Mouse (Mus musculus) v-Abl transformed pro-B cells (cell line): ENCODE results near the gene Cd36.
"Not testable (repeated sequence)": the region's sequence is repeated elsewhere in the genome, so short reads cannot be mapped to it uniquely, and the experiment has no call there.

ENCODE experiments used
- in situ Hi-C, 2 experiments: fragments of 400-800 bp; cut with MboI; formaldehyde crosslinking; loops; one replicate each; pipeline ENCODE4 v1.15.1; 2025; ENCODE audit not compliant: unreplicated experiment in 2 of 2

Cd36 gene

GRCm38 (mm10) chr5:17888598-17888997 lies at the start of gene Cd36:
TSS of gene Cd36 (minus strand) at chr5:17888801.
- in situ Hi-C loops = no loop called here

- in situ Hi-C loops = no loop called here
Observed at GRCm38 (mm10) chr5:17934501-17934900, 45.9 kb upstream of the Cd36 start.

- in situ Hi-C loops = not testable (repeated sequence)
Observed at GRCm38 (mm10) chr5:17931588-17931987, 43.0 kb upstream of the Cd36 start.

- in situ Hi-C loops = no loop called here
Observed at GRCm38 (mm10) chr5:17929006-17929567, 40.5 kb upstream of the Cd36 start.

GRCm38 (mm10) chr5:17928471-17928870 lies 39.9 kb upstream of the Cd36 start:
- in situ Hi-C loops = no loop called here

GRCm38 (mm10) chr5:17924085-17924518 lies 35.5 kb upstream of the Cd36 start:
- in situ Hi-C loops = no loop called here

GRCm38 (mm10) chr5:17923648-17924047 lies 35.0 kb upstream of the Cd36 start:
- in situ Hi-C loops = no loop called here

- in situ Hi-C loops = no loop called here
Observed at GRCm38 (mm10) chr5:17918966-17919365, 30.4 kb upstream of the Cd36 start.

- in situ Hi-C loops = no loop called here
Observed at GRCm38 (mm10) chr5:17904766-17905165, 16.2 kb upstream of the Cd36 start.

- in situ Hi-C loops = no loop called here
Observed at GRCm38 (mm10) chr5:17898948-17899347, 10.3 kb upstream of the Cd36 start.

GRCm38 (mm10) chr5:17897641-17898040 lies 9.0 kb upstream of the Cd36 start:
- in situ Hi-C loops = not testable (repeated sequence)

GRCm38 (mm10) chr5:17893577-17894172 lies 5.1 kb upstream of the Cd36 start:
- in situ Hi-C loops = no loop called here

- in situ Hi-C loops = no loop called here
Observed at GRCm38 (mm10) chr5:17889291-17889690, 690 bp upstream of the Cd36 start.

- in situ Hi-C loops = no loop called here
Observed at GRCm38 (mm10) chr5:17886377-17886776, 2.2 kb downstream of the Cd36 start.

- in situ Hi-C loops = no loop called here
Observed at GRCm38 (mm10) chr5:17883357-17883875, 5.2 kb downstream of the Cd36 start.

- in situ Hi-C loops = no loop called here
Observed at GRCm38 (mm10) chr5:17881542-17881896, 7.1 kb downstream of the Cd36 start.

GRCm38 (mm10) chr5:17880799-17881541 lies 7.6 kb downstream of the Cd36 start:
- in situ Hi-C loops = no loop called here

- in situ Hi-C loops = no loop called here
Observed at GRCm38 (mm10) chr5:17879924-17880323, 8.7 kb downstream of the Cd36 start.

- in situ Hi-C loops = no loop called here
Observed at GRCm38 (mm10) chr5:17877044-17877443, 11.6 kb downstream of the Cd36 start.

- in situ Hi-C loops = no loop called here
Observed at GRCm38 (mm10) chr5:17876637-17877036, 12.0 kb downstream of the Cd36 start.

GRCm38 (mm10) chr5:17874335-17874734 lies 14.3 kb downstream of the Cd36 start:
- in situ Hi-C loops = no loop called here

- in situ Hi-C loops = no loop called here
Observed at GRCm38 (mm10) chr5:17865432-17865831, 23.2 kb downstream of the Cd36 start.
